Mouse (Mus musculus): ENCODE measurements at regions not wholly inside any gene's neighbourhood (a gene's known extent, or its start where the extent isn't known, plus 50 kb on each side); places are given as distances from the start of the nearest gene placed in this dataset.

- Histone ChIP-seq H3K27ac (ENCODE audit: insufficient read depth, low read depth, low read length) (no peak overlapping the region), H3K4me3 (ENCODE audit: low read depth, low read length) (no peak overlapping the region), H3K27me3 (ENCODE audit: control insufficient read depth, insufficient read depth, low read length) (no peaks in the 10 kb centered on the region), H3K36me3 (ENCODE audit: control insufficient read depth, insufficient read depth, low read length) (no peaks in the 10 kb centered on the region), H3K4me1 (ENCODE audit: control insufficient read depth, insufficient read depth, insufficient read length, low read length) (no peaks in the 10 kb centered on the region)
- 42% methylated on average over 7 of the region's 7 CpGs for WGBS
- TF ChIP-seq CTCF (IDR thresholded peaks at IDR 0.05; ENCODE audit: extremely low read depth, insufficient read length, insufficient replicate concordance, low read depth, low read length) = no peak
- no peak for TF ChIP-seq POLR2A (IDR thresholded peaks at IDR 0.05; ENCODE audit: low read depth, low read length)
Observed at GRCm38 (mm10) chr4:127416906-127417305, 58.9 kb upstream of the Gjb5 start.

- WGBS = 65% methylated on average over 14 of the region's 14 CpGs
- no peak for TF ChIP-seq CTCF (IDR thresholded peaks at IDR 0.05; ENCODE audit: extremely low read depth, insufficient read length, insufficient replicate concordance, low read depth, low read length)
- no peak for TF ChIP-seq POLR2A (IDR thresholded peaks at IDR 0.05; ENCODE audit: low read depth, low read length)
- H3K27ac ChIP-seq (ENCODE audit: insufficient read depth, low read depth, low read length) = no peak overlapping the region
- no peaks in the 10 kb centered on the region for H3K36me3 ChIP-seq (ENCODE audit: control insufficient read depth, insufficient read depth, low read length)
- H3K4me3 ChIP-seq (ENCODE audit: low read depth, low read length) = no peak overlapping the region
- no peaks in the 10 kb centered on the region for H3K4me1 ChIP-seq (ENCODE audit: control insufficient read depth, insufficient read depth, insufficient read length, low read length)
- H3K27me3 ChIP-seq (ENCODE audit: control insufficient read depth, insufficient read depth, low read length) = no peaks in the 10 kb centered on the region
Observed at GRCm38 (mm10) chr4:127413997-127414964, 56.3 kb upstream of the Gjb5 start.

Measured in small intestine, adult 2 months (tissue).